Mouse (Mus musculus): ENCODE measurements around the gene Lrrc73. TPM values are rescaled to one million over a fixed set of nuclear protein-coding genes. Genes with fewer than 3 reads are reported as not detected.

Gene Lrrc73
- polyA plus RNA-seq, 1 experiment, result 1.9 TPM

DNA sequence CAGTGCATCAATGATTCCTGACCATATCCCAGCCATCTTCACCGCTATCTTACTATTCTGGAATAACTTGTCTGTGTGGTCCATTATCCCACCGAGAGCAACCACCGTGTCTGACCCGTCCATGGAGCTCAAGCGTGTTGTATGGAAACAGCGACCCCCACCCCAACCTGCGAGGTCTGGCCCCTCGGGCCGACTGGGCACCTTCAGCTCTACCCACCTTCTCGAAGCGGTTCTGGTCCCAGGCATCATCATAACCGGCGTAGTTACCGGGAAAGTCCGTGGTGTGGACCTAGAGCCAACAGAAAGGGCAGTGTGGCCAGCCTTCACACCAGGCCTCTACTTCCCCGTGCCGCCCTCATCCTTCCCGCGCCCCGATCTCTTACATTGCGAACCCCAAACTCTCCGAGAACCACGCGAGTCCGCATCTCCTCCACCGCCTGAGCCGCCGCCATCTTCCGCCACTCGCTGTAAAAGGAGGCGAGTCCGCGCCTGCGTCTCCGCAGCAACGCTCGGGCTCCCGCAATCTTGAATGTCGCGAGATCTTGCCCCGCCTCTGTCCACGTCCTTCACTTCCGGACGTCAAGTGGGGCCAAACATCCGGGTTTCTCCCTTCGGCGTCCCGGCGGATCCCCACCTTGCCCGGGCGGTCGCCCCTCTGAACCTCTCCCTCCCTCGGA, 5.7 kb upstream of the Lrrc73 start, which contains the start of the genes Polr1c and Yipf3:
Polr1c (minus strand) TSS at position 543 of the 677 bp plus-strand sequence.
Yipf3 (plus strand) TSS at position 569 of the 677 bp plus-strand sequence.
- H3K36me3 ChIP-seq (ENCODE audit: control insufficient read depth, insufficient read depth, low read length), result peaks cover 53% of the 10 kb centered on the region
- WGBS, result under 1% methylated on average over 53 of the region's 53 CpGs
- TF ChIP-seq CTCF (IDR thresholded peaks at IDR 0.05; ENCODE audit: extremely low read depth, insufficient read length, insufficient replicate concordance, low read depth, low read length) (no peak), POLR2A (IDR thresholded peaks at IDR 0.05; ENCODE audit: low read depth, low read length) (peak; percentile 59; the same call in 1 of the 2 replicates)

DNA sequence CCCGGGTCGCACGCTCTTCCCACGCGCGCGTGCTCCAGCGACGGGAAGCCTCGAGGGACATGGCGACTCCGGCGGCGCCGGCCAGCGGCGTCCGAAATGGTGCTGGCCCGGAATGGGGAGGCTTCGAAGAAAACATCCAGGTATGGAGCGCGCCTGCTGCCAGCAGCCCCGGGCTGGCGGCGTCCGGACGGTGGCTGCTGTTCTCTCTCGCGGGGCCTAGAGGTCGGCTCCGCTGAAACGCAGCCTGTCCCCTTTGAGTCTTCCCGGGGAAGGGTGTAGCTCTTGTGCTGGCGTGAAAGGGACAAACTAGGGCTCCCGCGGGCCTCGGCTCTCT, 5.2 kb upstream of the Lrrc73 start:
- no peak for TF ChIP-seq CTCF (IDR thresholded peaks at IDR 0.05; ENCODE audit: extremely low read depth, insufficient read length, insufficient replicate concordance, low read depth, low read length)
- TF ChIP-seq POLR2A (IDR thresholded peaks at IDR 0.05; ENCODE audit: low read depth, low read length), result no peak
- Histone ChIP-seq H3K4me3 (ENCODE audit: low read depth, low read length) (peak overlapping the region; percentile 91), H3K4me1 (ENCODE audit: control insufficient read depth, insufficient read depth, insufficient read length, low read length) (peaks cover 11% of the 10 kb centered on the region), H3K36me3 (ENCODE audit: control insufficient read depth, insufficient read depth, low read length) (peaks cover 51% of the 10 kb centered on the region), H3K27me3 (ENCODE audit: control insufficient read depth, insufficient read depth, low read length) (no peaks in the 10 kb centered on the region), H3K27ac (ENCODE audit: insufficient read depth, low read depth, low read length) (peak overlapping the region; percentile 59)
- under 1% methylated on average over 37 of the region's 37 CpGs for WGBS

More for the DNA sequence above, 5.7 kb upstream of the Lrrc73 start, which contains the start of the genes Polr1c and Yipf3:
- H3K4me1 ChIP-seq (ENCODE audit: control insufficient read depth, insufficient read depth, insufficient read length, low read length), result peaks cover 13% of the 10 kb centered on the region
- peak within 1 kb of the TSS; percentile 59 for H3K27ac ChIP-seq (ENCODE audit: insufficient read depth, low read depth, low read length)
- no peaks in the 10 kb centered on the region for H3K27me3 ChIP-seq (ENCODE audit: control insufficient read depth, insufficient read depth, low read length)
- peak within 1 kb of the TSS; percentile 91 for H3K4me3 ChIP-seq (ENCODE audit: low read depth, low read length)

DNA sequence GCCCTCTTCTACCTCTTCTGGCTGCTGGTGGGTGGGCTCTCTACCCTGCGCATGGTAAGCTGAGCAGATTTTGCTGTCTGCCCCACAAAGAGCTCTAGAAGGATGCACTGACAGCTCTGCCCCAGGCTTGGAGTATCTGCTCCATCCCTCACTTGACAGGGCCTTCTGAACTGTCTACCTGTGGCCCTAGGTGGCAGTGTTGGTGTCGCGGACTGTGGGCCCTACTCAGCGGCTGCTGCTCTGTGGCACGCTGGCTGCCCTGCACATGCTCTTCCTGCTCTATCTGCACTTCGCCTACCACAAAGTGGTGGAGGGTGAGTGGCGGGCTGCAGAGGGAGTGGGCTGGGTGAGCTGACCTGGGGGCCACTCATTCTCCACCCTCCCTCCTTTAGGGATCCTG, 2.2 kb upstream of the Lrrc73 start:
- H3K4me1 ChIP-seq (ENCODE audit: control insufficient read depth, insufficient read depth, insufficient read length, low read length), result peaks cover 19% of the 10 kb centered on the region
- no peak overlapping the region for H3K4me3 ChIP-seq (ENCODE audit: low read depth, low read length)
- TF ChIP-seq CTCF (IDR thresholded peaks at IDR 0.05; ENCODE audit: extremely low read depth, insufficient read length, insufficient replicate concordance, low read depth, low read length), result no peak
- no peak for TF ChIP-seq POLR2A (IDR thresholded peaks at IDR 0.05; ENCODE audit: low read depth, low read length)
- H3K36me3 ChIP-seq (ENCODE audit: control insufficient read depth, insufficient read depth, low read length), result peaks cover 29% of the 10 kb centered on the region
- WGBS, result 77% methylated on average over 7 of the region's 7 CpGs
- peaks cover 12% of the 10 kb centered on the region for H3K27me3 ChIP-seq (ENCODE audit: control insufficient read depth, insufficient read depth, low read length)
- no peak overlapping the region for H3K27ac ChIP-seq (ENCODE audit: insufficient read depth, low read depth, low read length)

DNA sequence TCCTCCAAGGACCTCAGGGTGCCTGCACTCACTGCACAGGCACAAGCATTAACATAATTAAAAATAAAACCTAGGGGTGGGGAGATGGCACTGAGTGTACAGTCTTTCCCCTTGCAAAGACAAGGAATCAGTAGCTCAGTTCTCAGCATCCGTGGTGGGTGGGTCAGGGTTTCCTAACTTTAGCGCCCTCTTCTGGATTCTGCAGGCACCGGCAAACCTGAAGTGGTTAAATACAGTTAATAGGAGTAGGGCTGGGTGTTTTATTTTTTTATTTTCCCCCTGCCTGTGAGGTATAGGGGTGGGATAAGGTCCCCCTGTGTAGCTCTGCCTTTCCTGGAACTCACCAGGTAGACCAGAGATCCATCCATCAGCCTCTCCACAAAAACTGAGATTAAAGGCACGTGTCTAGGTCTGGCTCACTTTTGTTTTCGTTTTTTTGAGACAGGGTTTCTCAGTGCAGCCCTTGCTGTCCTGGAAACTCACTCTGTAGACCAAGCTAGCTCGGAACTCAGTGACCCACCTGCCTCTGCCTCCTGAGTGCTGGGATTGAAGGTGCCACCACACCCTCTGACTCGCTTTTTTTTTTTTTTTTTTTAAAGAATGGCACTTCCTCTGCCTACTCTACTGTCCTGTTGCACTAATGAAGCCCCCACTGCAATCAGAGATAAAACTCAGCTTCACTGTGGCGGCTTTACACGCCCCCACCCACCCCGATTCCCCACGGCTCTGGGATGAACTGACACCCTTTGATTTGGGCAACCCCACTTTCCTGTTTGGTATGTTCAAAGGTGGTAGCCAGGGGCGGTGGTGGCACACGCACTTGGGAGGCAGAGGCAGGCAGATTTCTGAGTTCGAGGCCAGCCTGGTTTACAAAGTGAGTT, 520 bp upstream of the Lrrc73 start:
- no peak for TF ChIP-seq POLR2A (IDR thresholded peaks at IDR 0.05; ENCODE audit: low read depth, low read length)
- peak; percentile 39; the same call in 1 of the 2 replicates for TF ChIP-seq CTCF (IDR thresholded peaks at IDR 0.05; ENCODE audit: extremely low read depth, insufficient read length, insufficient replicate concordance, low read depth, low read length)
- Histone ChIP-seq H3K36me3 (ENCODE audit: control insufficient read depth, insufficient read depth, low read length) (peaks cover 29% of the 10 kb centered on the region), H3K4me3 (ENCODE audit: low read depth, low read length) (peak overlapping the region; percentile 65; the same call in 1 of the 2 replicates), H3K27ac (ENCODE audit: insufficient read depth, low read depth, low read length) (no peak overlapping the region), H3K4me1 (ENCODE audit: control insufficient read depth, insufficient read depth, insufficient read length, low read length) (peaks cover 14% of the 10 kb centered on the region), H3K27me3 (ENCODE audit: control insufficient read depth, insufficient read depth, low read length) (peaks cover 12% of the 10 kb centered on the region)
- WGBS, result 57% methylated on average over 14 of the region's 14 CpGs

DNA sequence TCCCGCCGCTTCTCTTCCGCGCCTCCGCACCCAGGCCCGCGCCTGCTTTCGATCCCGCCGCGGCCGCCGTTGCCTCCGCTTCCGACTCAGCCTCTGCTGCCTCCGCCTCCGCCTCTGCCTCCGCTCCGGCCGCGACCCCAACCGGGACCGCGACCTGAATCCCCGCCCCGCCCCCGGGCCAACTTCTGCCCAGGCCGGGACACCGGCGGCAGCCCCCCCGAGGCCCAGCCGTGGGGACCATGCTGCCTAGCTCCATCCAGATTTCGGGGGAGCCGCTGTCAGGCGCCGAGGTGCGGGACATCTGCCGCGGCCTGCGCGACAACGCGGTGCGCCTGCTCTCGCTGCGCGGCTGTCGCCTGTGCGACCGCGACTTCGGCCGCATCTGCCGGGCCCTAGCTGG, 775 bp downstream of the Lrrc73 start:
- H3K27ac ChIP-seq (ENCODE audit: insufficient read depth, low read depth, low read length), result no peak overlapping the region
- H3K36me3 ChIP-seq (ENCODE audit: control insufficient read depth, insufficient read depth, low read length), result peaks cover 42% of the 10 kb centered on the region
- TF ChIP-seq CTCF (IDR thresholded peaks at IDR 0.05; ENCODE audit: extremely low read depth, insufficient read length, insufficient replicate concordance, low read depth, low read length) (no peak), POLR2A (IDR thresholded peaks at IDR 0.05; ENCODE audit: low read depth, low read length) (no peak)
- WGBS, result under 1% methylated on average over 54 of the region's 54 CpGs
- peak overlapping the region; percentile 65 for H3K4me3 ChIP-seq (ENCODE audit: low read depth, low read length)
- peaks cover 12% of the 10 kb centered on the region for H3K27me3 ChIP-seq (ENCODE audit: control insufficient read depth, insufficient read depth, low read length)
- H3K4me1 ChIP-seq (ENCODE audit: control insufficient read depth, insufficient read depth, insufficient read length, low read length), result peaks cover 10% of the 10 kb centered on the region

DNA sequence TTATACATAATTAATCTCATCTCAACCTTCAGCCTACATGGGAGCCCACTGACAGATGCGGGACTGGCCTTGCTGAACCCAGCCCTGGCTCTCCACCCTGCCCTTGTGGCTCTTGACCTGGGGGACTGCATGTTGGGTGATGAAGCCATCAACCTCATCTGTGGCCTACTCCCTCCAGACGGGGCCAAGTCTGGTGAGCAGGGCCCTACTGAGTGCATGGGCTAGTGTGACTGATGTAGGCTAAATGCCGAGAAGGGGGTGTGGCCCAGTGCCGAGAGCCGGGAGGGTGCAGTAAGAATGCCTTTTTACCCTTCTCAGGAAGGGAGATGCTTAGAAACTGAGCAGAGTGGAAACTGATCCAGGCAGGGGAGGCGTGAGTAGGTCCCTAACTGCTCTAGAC, 1.8 kb downstream of the Lrrc73 start:
- Histone ChIP-seq H3K36me3 (ENCODE audit: control insufficient read depth, insufficient read depth, low read length) (peaks cover 43% of the 10 kb centered on the region), H3K27me3 (ENCODE audit: control insufficient read depth, insufficient read depth, low read length) (peaks cover 12% of the 10 kb centered on the region), H3K27ac (ENCODE audit: insufficient read depth, low read depth, low read length) (no peak overlapping the region), H3K4me3 (ENCODE audit: low read depth, low read length) (no peak overlapping the region), H3K4me1 (ENCODE audit: control insufficient read depth, insufficient read depth, insufficient read length, low read length) (peaks cover 10% of the 10 kb centered on the region)
- WGBS, result 29% methylated on average over 6 of the region's 6 CpGs
- TF ChIP-seq POLR2A (IDR thresholded peaks at IDR 0.05; ENCODE audit: low read depth, low read length), result no peak
- TF ChIP-seq CTCF (IDR thresholded peaks at IDR 0.05; ENCODE audit: extremely low read depth, insufficient read length, insufficient replicate concordance, low read depth, low read length), result no peak

Data from small intestine, adult 2 months (tissue).